Mouse (Mus musculus) kidney, postnatal 0 days (tissue): Measurements from ENCODE around the gene Ccdc88c. TPM values are rescaled to one million over a fixed set of nuclear protein-coding genes. Genes with fewer than 3 reads are reported as not detected.

ENCODE experiments used
- ATAC-seq: fragments of 200-750 bp; cut with Nextera tagmentation; replicated peaks from 2 replicates; pipeline ENCODE4 v1.8.0; 2017; ENCODE audit warnings: low read depth, moderate number of reproducible peaks, moderate TSS enrichment, moderate library complexity; ENCODE audit not compliant: low FRiP score
- DNase-seq: peaks from one replicate; pipeline ENCODE4 v3.0.0-alpha.2; 2016; ENCODE audit warnings: low spot score
- H3K27ac ChIP-seq: fragments of 300-500 bp; sonication (generic); 2 replicates; pipeline ENCODE4 v1.5.1; 2014; ENCODE audit warnings: mild to moderate bottlenecking
- H3K27me3 ChIP-seq: fragments of 300-500 bp; sonication (generic); 2 replicates; pipeline ENCODE4 v1.6.1; 2014; ENCODE audit warnings: low read length, mixed read lengths; ENCODE audit not compliant: insufficient read depth
- H3K36me3 ChIP-seq: fragments of 300-500 bp; sonication (generic); 2 replicates; pipeline ENCODE4 v1.6.1; 2014; ENCODE audit warnings: low read length, mixed read lengths; ENCODE audit not compliant: insufficient read depth
- H3K4me1 ChIP-seq: fragments of 300-500 bp; sonication (generic); replicated peaks from 2 replicates; pipeline ENCODE4 v1.6.1; 2014; ENCODE audit warnings: antibody characterized with exemption, low read length, mixed read lengths; ENCODE audit not compliant: insufficient read depth
- H3K4me2 ChIP-seq: fragments of 300-500 bp; sonication (generic); 2 replicates; pipeline ENCODE4 v1.6.1; 2014; ENCODE audit warnings: mild to moderate bottlenecking, low read length, moderate library complexity, mixed read lengths
- H3K4me3 ChIP-seq: fragments of 300-500 bp; sonication (generic); replicated peaks from 2 replicates; pipeline ENCODE4 v1.5.1; 2014; ENCODE audit warnings: low read depth, low read length
- H3K9ac ChIP-seq: fragments of 300-500 bp; sonication (generic); 2 replicates; pipeline ENCODE4 v1.6.1; 2014; ENCODE audit warnings: low read depth, low read length
- H3K9me3 ChIP-seq: fragments of 300-500 bp; sonication (generic); replicated peaks from 2 replicates; pipeline ENCODE4 v1.6.1; 2016; ENCODE audit warnings: low read length, inconsistent platforms, mixed read lengths
- CTCF ChIP-seq: IDR thresholded peaks from 2 replicates; pipeline ENCODE4 v1.5.1; 2016; ENCODE audit warnings: antibody characterized with exemption, low read depth, mild to moderate bottlenecking, moderate library complexity
- whole genome bisulfite sequencing: fragments of 180-500 bp; shearing (Covaris S2); extraction: QIAGEN DNeasy Blood & Tissue Kit; methylation state at CpG from one replicate; pipeline ENCODE4 v1.1.7; 2014; 5-methylcytosine and 5-hydroxymethylcytosine counted together
- polyA plus RNA-seq: library from polyadenylated mRNA; unstranded; fragments of >200 nt; fragmentation: Nextera tagmentation; extraction: Ambion mirVana; gene quantifications from 2 replicates; pipeline ENCODE4 v1.2.1, GENCODE M21; 2015

Ccdc88c gene
- polyA plus RNA-seq, 1 experiment from 2014 or later = 7.8 TPM

- H3K9ac ChIP-seq = no peak overlapping the region
- WGBS = 69% methylated on average over 15 of the region's 15 CpGs
- no peak overlapping the region for H3K4me2 ChIP-seq
- no peak for ATAC-seq
- H3K4me1 ChIP-seq = no peaks in the 10 kb centered on the region
- DNase-seq = no peak
- no peaks in the 10 kb centered on the region for H3K27me3 ChIP-seq
- H3K36me3 ChIP-seq = peaks cover 22% of the 10 kb centered on the region; the same call in 1 of the 2 replicates
- no peak for TF ChIP-seq CTCF
- no peak overlapping the region for H3K27ac ChIP-seq
- H3K9me3 ChIP-seq = no peaks in the 10 kb centered on the region
- no peak overlapping the region for H3K4me3 ChIP-seq
These were observed 104.1 kb downstream of the Ccdc88c start for GRCm38 (mm10) chr12:100924646-100925339.

- no peak overlapping the region for H3K27ac ChIP-seq
- H3K36me3 ChIP-seq = 0 out of 2 replicates have a peak, but pooled peaks cover 13% of the 10 kb centered on the region
- H3K9ac ChIP-seq = no peak overlapping the region
- no peak overlapping the region for H3K4me3 ChIP-seq
- H3K4me2 ChIP-seq = no peak overlapping the region
- no peak for TF ChIP-seq CTCF
- 0 out of 2 replicates have a peak, but pooled peaks cover 4% of the 10 kb centered on the region for H3K4me1 ChIP-seq
- no peaks in the 10 kb centered on the region for H3K27me3 ChIP-seq
- no peak for ATAC-seq
- 58% methylated on average over 12 of the region's 12 CpGs for WGBS
- no peak for DNase-seq
- no peaks in the 10 kb centered on the region for H3K9me3 ChIP-seq
These were observed 118.1 kb downstream of the Ccdc88c start for GRCm38 (mm10) chr12:100910731-100911130.

GRCm38 (mm10) chr12:100909765-100910164 is 119.1 kb downstream of the Ccdc88c start:
- Histone ChIP-seq H3K4me3 (no peak overlapping the region), H3K4me1 (0 out of 2 replicates have a peak, but pooled peaks cover 4% of the 10 kb centered on the region), H3K4me2 (no peak overlapping the region), H3K27me3 (no peaks in the 10 kb centered on the region), H3K9me3 (no peaks in the 10 kb centered on the region), H3K36me3 (0 out of 2 replicates have a peak, but pooled peaks cover 13% of the 10 kb centered on the region), H3K9ac (no peak overlapping the region), H3K27ac (no peak overlapping the region)
- WGBS = 54% methylated on average over 6 of the region's 6 CpGs
- TF ChIP-seq CTCF = no peak
- no peak for DNase-seq
- ATAC-seq = no peak

GRCm38 (mm10) chr12:100908298-100909034 is 120.4 kb downstream of the Ccdc88c start:
- DNase-seq (no peak), ATAC-seq (peak; percentile 23; the same call in 1 of the 2 replicates)
- Histone ChIP-seq H3K4me1 (0 out of 2 replicates have a peak, but pooled peaks cover 4% of the 10 kb centered on the region), H3K4me3 (peak overlapping the region; percentile 31; the same call in 1 of the 2 replicates), H3K27ac (no peak overlapping the region), H3K9me3 (no peaks in the 10 kb centered on the region), H3K27me3 (no peaks in the 10 kb centered on the region), H3K36me3 (0 out of 2 replicates have a peak, but pooled peaks cover 12% of the 10 kb centered on the region), H3K4me2 (peak overlapping the region; percentile 75), H3K9ac (no peak overlapping the region)
- 24% methylated on average over 9 of the region's 10 CpGs for WGBS
- no peak for TF ChIP-seq CTCF

GRCm38 (mm10) chr12:100907598-100908297 is 121.1 kb downstream of the Ccdc88c start, which contains the start of gene Gpr68:
Gene Gpr68, minus strand, starts transcription at chr12:100908198.
- ATAC-seq = peak; percentile 73
- WGBS = 5% methylated on average over 38 of the region's 39 CpGs
- DNase-seq = no peak

GRCm38 (mm10) chr12:100906861-100907260 is 122.0 kb downstream of the Ccdc88c start:
- no peaks in the 10 kb centered on the region for H3K36me3 ChIP-seq
- H3K4me1 ChIP-seq = 0 out of 2 replicates have a peak, but pooled peaks cover 4% of the 10 kb centered on the region
- H3K9ac ChIP-seq = no peak overlapping the region
- no peak overlapping the region for H3K4me3 ChIP-seq
- no peak for TF ChIP-seq CTCF
- no peak for ATAC-seq
- no peaks in the 10 kb centered on the region for H3K27me3 ChIP-seq
- H3K27ac ChIP-seq = no peak overlapping the region
- H3K9me3 ChIP-seq = no peaks in the 10 kb centered on the region
- H3K4me2 ChIP-seq = no peak overlapping the region
- 85% methylated on average over 5 of the region's 5 CpGs for WGBS
- no peak for DNase-seq

More at GRCm38 (mm10) chr12:100907598-100908297, 121.1 kb downstream of the Ccdc88c start, which contains the start of gene Gpr68:
- Histone ChIP-seq H3K9ac (peak within 1 kb of the TSS; percentile 32; the same call in 1 of the 2 replicates), H3K9me3 (no peaks in the 10 kb centered on the region), H3K27ac (no peak within 1 kb of the TSS), H3K36me3 (0 out of 2 replicates have a peak, but pooled peaks cover 6% of the 10 kb centered on the region), H3K4me1 (0 out of 2 replicates have a peak, but pooled peaks cover 4% of the 10 kb centered on the region), H3K27me3 (no peaks in the 10 kb centered on the region), H3K4me2 (peak within 1 kb of the TSS; percentile 75), H3K4me3 (peak within 1 kb of the TSS; percentile 31)
- no peak for TF ChIP-seq CTCF
